Mouse (Mus musculus) kidney, adult 11 months (tissue): ENCODE measurements around the gene Zswim3.
"Not testable (repeated sequence)": the region's sequence is repeated elsewhere in the genome, so short reads cannot be mapped to it uniquely, and the experiment has no call there.

Experiments used
- DNase-seq: peaks from one replicate; pipeline ENCODE4 v3.0.0; 2022

The Zswim3 gene

GRCm38 (mm10) chr2:164783926-164784581, 20.8 kb upstream of the Zswim3 start:
- DNase-seq = no peak

GRCm38 (mm10) chr2:164784869-164785420, 20.0 kb upstream of the Zswim3 start:
- DNase-seq = no peak

GRCm38 (mm10) chr2:164785481-164786387, 19.2 kb upstream of the Zswim3 start, which contains the start of gene Snx21:
Gene Snx21, plus strand, starts transcription at chr2:164785823.
- peak; percentile 96 for DNase-seq

GRCm38 (mm10) chr2:164786388-164786885, 18.5 kb upstream of the Zswim3 start:
- DNase-seq = no peak

GRCm38 (mm10) chr2:164787032-164787431, 17.9 kb upstream of the Zswim3 start:
- no peak for DNase-seq

GRCm38 (mm10) chr2:164787779-164788178, 17.1 kb upstream of the Zswim3 start:
- DNase-seq = no peak

GRCm38 (mm10) chr2:164788411-164788810, 16.5 kb upstream of the Zswim3 start:
- no peak for DNase-seq

- DNase-seq = no peak
Observed at GRCm38 (mm10) chr2:164790451-164790850, 14.4 kb upstream of the Zswim3 start.

GRCm38 (mm10) chr2:164791841-164792261, 13.0 kb upstream of the Zswim3 start:
- DNase-seq = no peak

- no peak for DNase-seq
Observed at GRCm38 (mm10) chr2:164792400-164793190, 12.3 kb upstream of the Zswim3 start.

GRCm38 (mm10) chr2:164793236-164793635, 11.7 kb upstream of the Zswim3 start:
- DNase-seq = peak; percentile 63

- DNase-seq = no peak
Observed at GRCm38 (mm10) chr2:164793772-164794171, 11.1 kb upstream of the Zswim3 start.

GRCm38 (mm10) chr2:164794293-164794692, 10.6 kb upstream of the Zswim3 start:
- peak; percentile 83 for DNase-seq

- DNase-seq = no peak
Observed at GRCm38 (mm10) chr2:164795868-164796267, 9.0 kb upstream of the Zswim3 start.

GRCm38 (mm10) chr2:164798554-164798953, 6.3 kb upstream of the Zswim3 start:
- DNase-seq = not testable (repeated sequence)

- no peak for DNase-seq
Observed at GRCm38 (mm10) chr2:164800252-164801004, 4.5 kb upstream of the Zswim3 start.

GRCm38 (mm10) chr2:164803201-164803920, 1.5 kb upstream of the Zswim3 start:
- no peak for DNase-seq

- DNase-seq = no peak
Observed at GRCm38 (mm10) chr2:164803921-164804313, 981 bp upstream of the Zswim3 start.

GRCm38 (mm10) chr2:164805332-164805718, 427 bp downstream of the Zswim3 start:
- DNase-seq = no peak

GRCm38 (mm10) chr2:164806614-164807013, 1.7 kb downstream of the Zswim3 start:
- no peak for DNase-seq

GRCm38 (mm10) chr2:164813557-164813956, 8.7 kb downstream of the Zswim3 start:
- no peak for DNase-seq
